Mouse (Mus musculus) thymus, adult 2 months (tissue): ENCODE results near the gene Grk5. TPM values are rescaled to one million over a fixed set of nuclear protein-coding genes. Genes with fewer than 3 reads are reported as not detected.

ENCODE experiments used
- DNase-seq: peaks from one replicate; pipeline ENCODE4 v3.0.0; 2021
- H3K27ac ChIP-seq: fragments of 200-500 bp; 2 replicates; pipeline ENCODE4 v1.5.1; 2012; ENCODE audit warnings: low read length, control low read depth; ENCODE audit not compliant: control insufficient read depth, insufficient read depth
- H3K27me3 ChIP-seq: fragments of 200-500 bp; 2 replicates; pipeline ENCODE4 v1.6.1; 2012; ENCODE audit warnings: mild to moderate bottlenecking, low read length, moderate library complexity, mixed read lengths; ENCODE audit not compliant: control insufficient read depth, insufficient read depth
- H3K36me3 ChIP-seq: fragments of 200-500 bp; 2 replicates; pipeline ENCODE4 v1.6.1; 2012; ENCODE audit warnings: mild to moderate bottlenecking, low read length, moderate library complexity; ENCODE audit not compliant: control insufficient read depth, insufficient read depth
- H3K4me1 ChIP-seq: fragments of 200-500 bp; replicated peaks from 2 replicates; pipeline ENCODE4 v1.6.1; 2012; ENCODE audit warnings: low read length; ENCODE audit not compliant: control insufficient read depth, insufficient read depth
- H3K4me3 ChIP-seq: fragments of 200-500 bp; 2 replicates; pipeline ENCODE4 v1.5.1; 2012; ENCODE audit warnings: mild to moderate bottlenecking, low read length, control low read depth, moderate library complexity; ENCODE audit not compliant: control insufficient read depth, insufficient read depth
- CTCF ChIP-seq: fragments of 200-500 bp; IDR thresholded peaks from 2 replicates; pipeline ENCODE4 v1.5.1; 2012; ENCODE audit warnings: mild to moderate bottlenecking, control low read depth, low read length, moderate library complexity, borderline replicate concordance; ENCODE audit not compliant: control insufficient read depth, poor library complexity, insufficient read depth; ENCODE audit errors: extremely low read depth
- POLR2A ChIP-seq: fragments of 200-500 bp; IDR thresholded peaks from 2 replicates; pipeline ENCODE4 v1.6.1; 2012; ENCODE audit warnings: mild to moderate bottlenecking, low read length, control low read depth, moderate library complexity; ENCODE audit not compliant: control insufficient read depth, poor library complexity, insufficient read depth; ENCODE audit errors: extremely low read depth
- WGBS: fragments of 180-500 bp; shearing (Covaris S2); methylation state at CpG from one replicate; pipeline ENCODE4 v1.1.7; 2018; 5-methylcytosine and 5-hydroxymethylcytosine counted together
- polyA plus RNA-seq: library from polyadenylated mRNA; depleted of rRNA; stranded (reverse); fragments of >200 nt; gene quantifications from 2 replicates; pipeline ENCODE4 v1.2.3, GENCODE M21; 2012; rRNA removed

Grk5 gene
- polyA plus RNA-seq, 1 experiment: 2.0 TPM

GRCm38 (mm10) chr19:61140342-61141206 lies 251.0 kb downstream of the Grk5 start, which contains the start of gene Zfp950:
Zfp950 (minus strand) TSS chr19:61140840.
- no peaks in the 10 kb centered on the region for H3K4me1 ChIP-seq
- TF ChIP-seq POLR2A (no peak), CTCF (no peak)
- WGBS: under 1% methylated on average over 18 of the region's 18 CpGs

GRCm38 (mm10) chr19:61141299-61141698 lies 251.8 kb downstream of the Grk5 start:
- no peaks in the 10 kb centered on the region for H3K27me3 ChIP-seq
- TF ChIP-seq POLR2A (no peak), CTCF (no peak)
- DNase-seq: no peak
- H3K27ac ChIP-seq: no peak overlapping the region
- 50% methylated on average over 4 of the region's 4 CpGs for WGBS
- H3K4me3 ChIP-seq: no peak overlapping the region
- no peaks in the 10 kb centered on the region for H3K36me3 ChIP-seq
- no peaks in the 10 kb centered on the region for H3K4me1 ChIP-seq

More at GRCm38 (mm10) chr19:61140342-61141206, 251.0 kb downstream of the Grk5 start, which contains the start of gene Zfp950:
- Histone ChIP-seq H3K4me3 (peak within 1 kb of the TSS; percentile 69), H3K27ac (peak within 1 kb of the TSS; percentile 51), H3K36me3 (no peaks in the 10 kb centered on the region), H3K27me3 (no peaks in the 10 kb centered on the region)
- peak; percentile 83 for DNase-seq

Other genes with a start within 250 kb of the Grk5 start
- gene Nanos1, start 133.8 kb upstream of the Grk5 start, polyA plus RNA-seq: 2.2 and 3.4 TPM in 2 replicates
- 43.3 and 45.1 TPM in 2 replicates for gene Eif3a, start 99.1 kb upstream of the Grk5 start, polyA plus RNA-seq
- 7.7 and 11.5 TPM in 2 replicates for gene Fam45a, start 78.2 kb upstream of the Grk5 start, polyA plus RNA-seq
- gene Sfxn4, start 28.3 kb upstream of the Grk5 start, polyA plus RNA-seq: 0.98 and 1.7 TPM in 2 replicates
- 102 and 110 TPM in 2 replicates for gene Prdx3, start 15.2 kb upstream of the Grk5 start, polyA plus RNA-seq